Mouse (Mus musculus) forebrain, postnatal 0 days (tissue): Measurements from ENCODE around the gene Ostf1. TPM values are rescaled to one million over a fixed set of nuclear protein-coding genes. Genes with fewer than 3 reads are reported as not detected.

ENCODE experiments used
- ATAC-seq: fragments of 200-750 bp; cut with Nextera tagmentation; 2 replicates; pipeline ENCODE4 v1.8.0; 2017; ENCODE audit warnings: mild to moderate bottlenecking, moderate library complexity
- DNase-seq: peaks from one replicate; pipeline ENCODE4 v3.0.0-alpha.2; 2015
- H3K27ac ChIP-seq: fragments of 300-500 bp; sonication (generic); 2 replicates; pipeline ENCODE4 v1.5.1; 2014; ENCODE audit warnings: low read depth, mild to moderate bottlenecking, antibody characterized with exemption, low read length, moderate library complexity, mixed read lengths
- H3K27me3 ChIP-seq: fragments of 300-500 bp; sonication (generic); 2 replicates; pipeline ENCODE4 v1.6.1; 2014; ENCODE audit warnings: mild to moderate bottlenecking, low read length, mixed read lengths; ENCODE audit not compliant: insufficient read depth
- H3K36me3 ChIP-seq: fragments of 300-500 bp; sonication (generic); 2 replicates; pipeline ENCODE4 v1.6.1; 2014; ENCODE audit warnings: mild to moderate bottlenecking, moderate library complexity; ENCODE audit not compliant: insufficient read depth
- H3K4me1 ChIP-seq: fragments of 300-500 bp; sonication (generic); 2 replicates; pipeline ENCODE4 v1.6.1; 2014; ENCODE audit warnings: antibody characterized with exemption; ENCODE audit not compliant: insufficient read depth
- H3K4me2 ChIP-seq: fragments of 300-500 bp; sonication (generic); 2 replicates; pipeline ENCODE4 v1.6.1; 2014; ENCODE audit warnings: low read depth, mild to moderate bottlenecking, moderate library complexity
- H3K4me3 ChIP-seq: fragments of 300-500 bp; sonication (generic); 2 replicates; pipeline ENCODE4 v1.5.1; 2014; ENCODE audit warnings: low read depth, low read length, mixed read lengths
- H3K9ac ChIP-seq: fragments of 300-500 bp; sonication (generic); 2 replicates; pipeline ENCODE4 v1.6.1; 2014; ENCODE audit warnings: mild to moderate bottlenecking
- H3K9me3 ChIP-seq: fragments of 300-500 bp; sonication (generic); 2 replicates; pipeline ENCODE4 v1.6.1; 2016; ENCODE audit warnings: low read length
- CTCF ChIP-seq: sonication (generic); IDR thresholded peaks from 2 replicates; pipeline ENCODE4 v1.5.1; 2016; ENCODE audit warnings: antibody characterized with exemption, control low read depth, low read depth
- WGBS: fragments of 180-500 bp; shearing (Covaris S2); extraction: QIAGEN DNeasy Blood & Tissue Kit; methylation state at CpG from one replicate; pipeline ENCODE4 v1.1.7; 2014; 5-methylcytosine and 5-hydroxymethylcytosine counted together
- polyA plus RNA-seq: library from polyadenylated mRNA; unstranded; fragments of >200 nt; fragmentation: Nextera tagmentation; extraction: Ambion mirVana; gene quantifications from 2 replicates; pipeline ENCODE4 v1.2.1, GENCODE M21; 2015
- total RNA-seq: library from RNA; depleted of rRNA; stranded (reverse); fragments of >200 nt; gene quantifications from 2 replicates; pipeline ENCODE4 v1.2.3, GENCODE M21; 2014

Gene Ostf1
- total and polyA plus RNA-seq, 2 experiments from 2014 or later: 30.8 to 37.7 TPM

DNA sequence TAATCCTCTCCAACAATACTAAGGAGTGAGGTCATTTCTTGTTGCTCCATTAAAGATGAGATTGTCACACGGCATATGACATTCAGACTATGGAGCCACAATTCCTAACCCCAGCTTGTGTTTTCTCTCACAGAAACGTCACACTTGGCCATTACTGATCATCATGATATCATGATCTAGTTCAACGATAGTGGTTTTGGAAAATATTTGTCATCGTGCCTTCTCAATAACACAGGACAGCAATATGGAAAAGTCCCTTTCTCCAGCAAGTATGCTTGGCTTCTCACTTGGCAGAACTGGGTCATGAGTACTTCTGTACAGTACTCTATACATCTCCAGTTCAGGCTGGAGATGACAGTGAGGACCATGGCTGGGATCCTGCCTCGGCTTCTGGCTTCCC lies 32.0 kb downstream of the Ostf1 start:
- no peak for DNase-seq
- Histone ChIP-seq H3K27ac (no peak overlapping the region), H3K36me3 (no peaks in the 10 kb centered on the region), H3K4me1 (no peaks in the 10 kb centered on the region), H3K9me3 (no peaks in the 10 kb centered on the region), H3K27me3 (no peaks in the 10 kb centered on the region), H3K9ac (no peak overlapping the region), H3K4me2 (no peak overlapping the region), H3K4me3 (no peak overlapping the region)
- no peak for TF ChIP-seq CTCF
- no peak for ATAC-seq
- WGBS: 92% methylated on average over 5 of the region's 5 CpGs

DNA sequence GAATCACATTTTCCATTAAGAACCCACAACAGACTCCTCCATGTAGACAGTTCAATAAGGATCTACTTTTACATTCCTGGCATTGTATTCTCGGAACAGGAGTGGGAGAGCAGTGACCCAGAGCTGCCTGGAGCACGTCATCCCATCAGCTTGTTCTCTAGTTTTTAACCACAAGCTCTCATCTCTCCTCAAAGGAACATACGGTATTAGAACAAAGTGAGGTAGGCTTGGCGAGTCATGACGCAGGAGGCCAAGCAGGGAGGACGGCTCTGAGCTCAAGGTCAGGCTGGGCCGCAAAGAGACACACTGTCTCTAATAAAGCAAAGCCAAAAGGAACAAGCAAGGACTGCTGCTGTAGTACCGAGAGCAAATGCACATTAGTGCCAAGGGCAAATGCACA lies 32.6 kb downstream of the Ostf1 start:
- DNase-seq (no peak), ATAC-seq (no peak)
- H3K36me3 ChIP-seq: no peaks in the 10 kb centered on the region
- H3K9ac ChIP-seq: no peak overlapping the region
- H3K4me3 ChIP-seq: no peak overlapping the region
- H3K4me1 ChIP-seq: no peaks in the 10 kb centered on the region
- no peak overlapping the region for H3K27ac ChIP-seq
- no peaks in the 10 kb centered on the region for H3K9me3 ChIP-seq
- no peak for TF ChIP-seq CTCF
- 76% methylated on average over 8 of the region's 8 CpGs for WGBS
- H3K27me3 ChIP-seq: no peaks in the 10 kb centered on the region
- H3K4me2 ChIP-seq: no peak overlapping the region

DNA sequence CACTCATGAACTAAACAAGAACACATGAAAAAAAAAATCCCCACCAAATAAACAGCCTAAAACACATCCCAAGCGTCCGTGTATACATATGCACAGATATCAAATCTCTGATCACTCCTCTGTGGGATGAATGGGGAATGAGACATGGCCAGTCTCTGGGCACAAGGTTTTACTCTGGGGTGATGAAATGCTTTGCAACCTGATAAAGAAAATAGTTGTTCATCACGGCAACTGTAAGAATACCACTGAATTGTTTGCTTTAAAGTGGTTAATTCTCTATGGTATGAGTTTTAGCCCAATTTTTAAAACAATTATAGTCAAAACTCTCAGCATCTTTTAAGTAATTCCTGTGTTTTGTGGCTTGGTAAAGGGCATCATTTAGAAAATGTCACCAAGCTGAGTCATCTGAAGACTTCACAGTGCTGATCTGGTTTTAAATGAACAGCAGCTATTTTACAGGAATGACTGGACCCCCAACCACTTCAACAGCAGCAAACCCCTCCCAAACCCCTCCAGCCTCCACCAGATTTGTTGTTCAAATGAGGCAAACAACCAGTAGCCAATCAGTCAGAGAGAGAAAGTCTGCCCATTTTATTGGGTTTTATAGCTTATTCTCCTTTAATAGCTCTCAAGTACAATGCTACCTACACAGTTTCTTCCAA lies 33.2 kb downstream of the Ostf1 start:
- H3K27ac ChIP-seq: no peak overlapping the region
- no peak for ATAC-seq
- no peaks in the 10 kb centered on the region for H3K4me1 ChIP-seq
- no peaks in the 10 kb centered on the region for H3K36me3 ChIP-seq
- DNase-seq: no peak
- no peak overlapping the region for H3K9ac ChIP-seq
- H3K9me3 ChIP-seq: no peaks in the 10 kb centered on the region
- WGBS: 89% methylated on average over 3 of the region's 3 CpGs
- no peak for TF ChIP-seq CTCF
- no peaks in the 10 kb centered on the region for H3K27me3 ChIP-seq
- H3K4me3 ChIP-seq: no peak overlapping the region
- no peak overlapping the region for H3K4me2 ChIP-seq

- H3K9ac ChIP-seq: no peak overlapping the region
- no peaks in the 10 kb centered on the region for H3K27me3 ChIP-seq
- H3K36me3 ChIP-seq: no peaks in the 10 kb centered on the region
- no peak overlapping the region for H3K4me3 ChIP-seq
- no peaks in the 10 kb centered on the region for H3K4me1 ChIP-seq
- H3K4me2 ChIP-seq: no peak overlapping the region
- TF ChIP-seq CTCF: no peak
- 70% methylated on average over 6 of the region's 6 CpGs for WGBS
- ATAC-seq (no peak), DNase-seq (no peak)
- H3K27ac ChIP-seq: no peak overlapping the region
- H3K9me3 ChIP-seq: no peaks in the 10 kb centered on the region
Measured at GRCm38 (mm10) chr19:18597772-18598171, 33.9 kb downstream of the Ostf1 start.

DNA sequence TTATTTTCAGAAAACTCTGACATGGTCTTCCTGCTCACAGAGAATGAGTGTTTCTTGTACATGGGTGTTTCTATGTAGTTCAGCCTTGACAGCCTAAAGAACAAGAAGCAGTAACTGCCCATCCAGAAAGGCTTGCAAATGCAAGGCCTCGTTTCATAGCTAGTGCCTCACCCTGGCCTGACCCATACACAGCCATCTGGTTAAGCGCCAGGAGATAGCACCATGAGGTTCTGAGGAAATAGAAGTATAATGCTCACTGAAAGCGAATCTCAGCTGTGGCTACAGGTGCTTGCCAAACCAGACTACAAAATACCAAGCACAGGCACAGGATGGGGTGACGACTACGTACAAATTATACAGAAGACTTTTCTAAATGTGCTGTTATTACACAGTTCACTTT lies 34.7 kb downstream of the Ostf1 start:
- no peak overlapping the region for H3K27ac ChIP-seq
- 85% methylated on average over 5 of the region's 5 CpGs for WGBS
- TF ChIP-seq CTCF: no peak
- H3K9ac ChIP-seq: no peak overlapping the region
- DNase-seq (no peak), ATAC-seq (no peak)
- no peaks in the 10 kb centered on the region for H3K36me3 ChIP-seq
- H3K4me3 ChIP-seq: no peak overlapping the region
- H3K27me3 ChIP-seq: no peaks in the 10 kb centered on the region
- no peaks in the 10 kb centered on the region for H3K9me3 ChIP-seq
- H3K4me1 ChIP-seq: no peaks in the 10 kb centered on the region
- H3K4me2 ChIP-seq: no peak overlapping the region

DNA sequence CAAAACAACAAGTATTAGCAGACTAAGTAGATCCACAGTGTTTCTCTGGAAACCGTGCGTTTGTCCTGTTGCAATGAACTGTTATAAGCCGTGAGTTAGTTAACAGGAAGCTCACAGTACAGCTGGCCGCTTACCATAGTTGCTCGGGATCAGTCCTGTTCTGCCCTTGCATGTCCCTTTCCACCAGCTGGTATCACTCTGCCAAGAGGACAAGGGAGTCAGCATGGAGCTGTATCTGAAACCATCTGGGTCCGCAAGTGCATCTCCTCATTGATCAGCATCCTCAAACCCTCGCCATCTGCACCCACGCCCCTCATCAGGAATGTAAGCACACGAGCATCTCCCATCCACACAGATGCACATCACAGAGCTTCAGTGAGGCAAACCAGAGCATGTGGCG lies 37.9 kb downstream of the Ostf1 start:
- no peak for TF ChIP-seq CTCF
- 82% methylated on average over 10 of the region's 10 CpGs for WGBS
- no peaks in the 10 kb centered on the region for H3K36me3 ChIP-seq
- DNase-seq (no peak), ATAC-seq (peak; percentile 30; the same call in 1 of the 2 replicates)
- no peak overlapping the region for H3K27ac ChIP-seq
- H3K9ac ChIP-seq: no peak overlapping the region
- no peak overlapping the region for H3K4me3 ChIP-seq
- no peak overlapping the region for H3K4me2 ChIP-seq
- no peaks in the 10 kb centered on the region for H3K4me1 ChIP-seq
- H3K9me3 ChIP-seq: no peaks in the 10 kb centered on the region
- H3K27me3 ChIP-seq: no peaks in the 10 kb centered on the region

GRCm38 (mm10) chr19:18592919-18593318 lies 38.7 kb downstream of the Ostf1 start:
- DNase-seq (no peak), ATAC-seq (no peak)
- no peak overlapping the region for H3K27ac ChIP-seq
- H3K9me3 ChIP-seq: no peaks in the 10 kb centered on the region
- H3K4me1 ChIP-seq: no peaks in the 10 kb centered on the region
- WGBS: 82% methylated on average over 6 of the region's 6 CpGs
- no peak overlapping the region for H3K4me3 ChIP-seq
- TF ChIP-seq CTCF: no peak
- no peak overlapping the region for H3K9ac ChIP-seq
- H3K27me3 ChIP-seq: no peaks in the 10 kb centered on the region
- no peaks in the 10 kb centered on the region for H3K36me3 ChIP-seq
- H3K4me2 ChIP-seq: no peak overlapping the region
